Mouse (Mus musculus) liver, embryonic 14.5 days (tissue): ENCODE results near the gene Tfdp2. TPM values are rescaled to one million over a fixed set of nuclear protein-coding genes. Genes with fewer than 3 reads are reported as not detected.

ENCODE experiments used
- ATAC-seq: fragments of 200-750 bp; cut with Nextera tagmentation; 2 replicates; pipeline ENCODE4 v1.8.0; 2017; ENCODE audit warnings: moderate number of reproducible peaks, mild to moderate bottlenecking, moderate library complexity; ENCODE audit not compliant: insufficient read depth
- DNase-seq, 3 experiments: peaks; one replicate each; pipeline ENCODE4 v3.0.0-alpha.2; 2012 to 2013; ENCODE audit warnings: low read depth in 3 of 3, low spot score in 3 of 3
- H3K27ac ChIP-seq: fragments of 300-500 bp; sonication (generic); 2 replicates; pipeline ENCODE4 v1.5.1; 2014; ENCODE audit warnings: moderate library complexity, mild to moderate bottlenecking, control low read depth, inconsistent platforms
- H3K27me3 ChIP-seq: fragments of 300-500 bp; sonication (generic); 2 replicates; pipeline ENCODE4 v1.6.1; 2014; ENCODE audit warnings: mild to moderate bottlenecking, low read length, moderate library complexity; ENCODE audit not compliant: control insufficient read depth, insufficient read depth
- H3K36me3 ChIP-seq: fragments of 300-500 bp; sonication (generic); replicated peaks from 2 replicates; pipeline ENCODE4 v1.6.1; 2014; ENCODE audit warnings: low read depth; ENCODE audit not compliant: control insufficient read depth, insufficient read depth
- H3K4me1 ChIP-seq, 2 experiments: fragments of 200-500 bp in 1 of 2; fragments of 300-500 bp in 1 of 2; sonication (generic) in 1 of 2; replicated peaks; 2 replicates each; pipeline ENCODE4 v1.6.1; 2012 to 2014; ENCODE audit warnings: antibody characterized with exemption in 1 of 2, inconsistent platforms in 1 of 2, low read length in 1 of 2; ENCODE audit not compliant: control insufficient read depth in 2 of 2, insufficient read depth in 2 of 2
- H3K4me2 ChIP-seq: fragments of 300-500 bp; sonication (generic); 2 replicates; pipeline ENCODE4 v1.6.1; 2014; ENCODE audit warnings: low read depth, mild to moderate bottlenecking, control low read depth, moderate library complexity
- H3K4me3 ChIP-seq, 2 experiments: fragments of 200-500 bp in 1 of 2; fragments of 300-500 bp in 1 of 2; sonication (generic) in 1 of 2; 2 replicates each; pipeline ENCODE4 v1.5.1; 2012 to 2014; ENCODE audit warnings: low read depth in 2 of 2, low read length in 2 of 2, mild to moderate bottlenecking in 2 of 2, control low read depth in 1 of 2, inconsistent platforms in 1 of 2, moderate library complexity in 1 of 2; ENCODE audit not compliant: insufficient read depth in 1 of 2
- H3K9ac ChIP-seq: fragments of 300-500 bp; sonication (generic); replicated peaks from 2 replicates; pipeline ENCODE4 v1.6.1; 2014; ENCODE audit warnings: mild to moderate bottlenecking, control low read depth, moderate library complexity
- H3K9me3 ChIP-seq: fragments of 300-500 bp; sonication (generic); 2 replicates; pipeline ENCODE4 v1.6.1; 2016; ENCODE audit warnings: low read length, mixed read lengths; ENCODE audit not compliant: control insufficient read depth
- CTCF ChIP-seq: IDR thresholded peaks from 2 replicates; pipeline ENCODE4 v1.5.1; 2016; ENCODE audit warnings: antibody characterized with exemption, low read depth, control low read depth
- EP300 ChIP-seq: IDR thresholded peaks from 2 replicates; pipeline ENCODE4 v1.6.1; 2016; ENCODE audit warnings: antibody characterized with exemption, low read depth
- WGBS: fragments of 180-500 bp; shearing (Covaris S2); extraction: QIAGEN DNeasy Blood & Tissue Kit; methylation state at CpG from one replicate; pipeline ENCODE4 v1.1.7; 2014; ENCODE audit not compliant: insufficient replicate concordance; 5-methylcytosine and 5-hydroxymethylcytosine counted together
- polyA plus RNA-seq, 2 experiments: library from polyadenylated mRNA; depleted of rRNA in 1 of 2; stranded (reverse) in 1 of 2; unstranded in 1 of 2; fragments of >200 nt; fragmentation: Nextera tagmentation in 1 of 2; extraction: Ambion mirVana in 1 of 2; gene quantifications; 2 replicates each; pipeline versions ENCODE4 v1.2.1 to v1.2.3; 2012 to 2014

Gene Tfdp2
- polyA plus RNA-seq, 2 experiments: 43.3 to 101 TPM

- Histone ChIP-seq H3K27ac (no peak overlapping the region), H3K9me3 (no peaks in the 10 kb centered on the region), H3K4me1 (peaks cover 5 to 8% of the 10 kb centered on the region in 2 experiments; a peak in 3 of 4 replicates), H3K4me3 (no peak overlapping the region), H3K36me3 (no peaks in the 10 kb centered on the region), H3K4me2 (no peak overlapping the region), H3K27me3 (no peaks in the 10 kb centered on the region), H3K9ac (no peak overlapping the region)
- peak; percentile 28 to 40 (median 30) for DNase-seq
- WGBS: 23% methylated on average over 8 of the region's 8 CpGs
- peak; percentile 78 for ATAC-seq
- TF ChIP-seq EP300 (peak; percentile 53), CTCF (no peak)
Measured at GRCm38 (mm10) chr9:96353799-96354198, 157.7 kb downstream of the Tfdp2 start.

GRCm38 (mm10) chr9:96360056-96360455 lies 164.0 kb downstream of the Tfdp2 start:
- Histone ChIP-seq H3K36me3 (no peaks in the 10 kb centered on the region), H3K4me3 (no peak overlapping the region), H3K27ac (no peak overlapping the region), H3K9me3 (no peaks in the 10 kb centered on the region), H3K27me3 (no peaks in the 10 kb centered on the region), H3K9ac (no peak overlapping the region), H3K4me1 (peaks cover 8 to 12% of the 10 kb centered on the region in 2 experiments), H3K4me2 (no peak overlapping the region)
- no peak for ATAC-seq
- WGBS: 71% methylated on average over 3 of the region's 3 CpGs
- TF ChIP-seq EP300 (no peak), CTCF (no peak)
- DNase-seq: no peak

GRCm38 (mm10) chr9:96363581-96364140 lies 167.6 kb downstream of the Tfdp2 start:
- peak overlapping the region; percentile 71 for H3K9ac ChIP-seq
- H3K4me1 ChIP-seq: peaks cover 12% of the 10 kb centered on the region in 2 experiments
- DNase-seq: peak; percentile 55 to 63 (median 56)
- under 1% methylated on average over 64 of the region's 64 CpGs for WGBS
- peak overlapping the region; percentile 93 for H3K4me2 ChIP-seq
- H3K27ac ChIP-seq: peak overlapping the region; percentile 89
- peak overlapping the region; percentile 85 to 92 for H3K4me3 ChIP-seq
- ATAC-seq: peak; percentile 68
- no peaks in the 10 kb centered on the region; the same call in 1 of the 2 replicates for H3K27me3 ChIP-seq
- no peaks in the 10 kb centered on the region for H3K9me3 ChIP-seq
- no peaks in the 10 kb centered on the region for H3K36me3 ChIP-seq
- TF ChIP-seq CTCF: no peak
- no peak for TF ChIP-seq EP300

- peak within 1 kb of the TSS; percentile 93 for H3K4me2 ChIP-seq
- H3K9me3 ChIP-seq: no peaks in the 10 kb centered on the region
- TF ChIP-seq EP300: no peak
- WGBS: under 1% methylated on average over 61 of the region's 81 CpGs
- DNase-seq (peak; percentile 90 to 92 (median 91)), ATAC-seq (peak; percentile 97)
- peak within 1 kb of the TSS; percentile 85 to 92 for H3K4me3 ChIP-seq
- H3K9ac ChIP-seq: peak within 1 kb of the TSS; percentile 74
- no peaks in the 10 kb centered on the region for H3K36me3 ChIP-seq
- no peaks in the 10 kb centered on the region; the same call in 1 of the 2 replicates for H3K27me3 ChIP-seq
- peaks cover 12 to 13% of the 10 kb centered on the region in 2 experiments for H3K4me1 ChIP-seq
- H3K27ac ChIP-seq: peak within 1 kb of the TSS; percentile 89
Measured at GRCm38 (mm10) chr9:96364141-96364838, 168.2 kb downstream of the Tfdp2 start, which contains the start of gene Atp1b3. Gene Atp1b3, minus strand, starts transcription at chr9:96364442.

GRCm38 (mm10) chr9:96365271-96365872 lies 169.3 kb downstream of the Tfdp2 start:
- H3K27ac ChIP-seq: no peak overlapping the region
- WGBS: 42% methylated on average over 6 of the region's 6 CpGs

More at GRCm38 (mm10) chr9:96365271-96365872, 169.3 kb downstream of the Tfdp2 start:
- no peak for DNase-seq
- peaks cover 12 to 18% of the 10 kb centered on the region in 2 experiments for H3K4me1 ChIP-seq
- peak overlapping the region; percentile 59 for H3K4me2 ChIP-seq
- no peaks in the 10 kb centered on the region; the same call in 1 of the 2 replicates for H3K27me3 ChIP-seq
- no peaks in the 10 kb centered on the region for H3K36me3 ChIP-seq
- H3K4me3 ChIP-seq: no peak overlapping the region
- H3K9me3 ChIP-seq: no peaks in the 10 kb centered on the region
- no peak for ATAC-seq
- TF ChIP-seq EP300 (no peak), CTCF (no peak)
- no peak overlapping the region for H3K9ac ChIP-seq
